Mouse (Mus musculus): ENCODE data around the gene Gdf9.

- no peak for TF ChIP-seq EP300 (IDR thresholded peaks at IDR 0.05)
- TF ChIP-seq CTCF (IDR thresholded peaks at IDR 0.05): no peak
Observed at GRCm38 (mm10) chr11:53486351-53486750, 55.5 kb downstream of the Gdf9 start.

All from lung, postnatal 0 days (tissue).